Mouse (Mus musculus) layer of hippocampus, adult 2 months (tissue): ENCODE measurements around the gene Cdadc1. TPM values are rescaled to one million over a fixed set of nuclear protein-coding genes. Genes with fewer than 3 reads are reported as not detected.
A peak's percentile ranks its signal among the peaks of the same experiment; 100 is the strongest.
"Not testable (repeated sequence)": the region's sequence is repeated elsewhere in the genome, so short reads cannot be mapped to it uniquely, and the experiment has no call there.

Source experiments
- DNase-seq, 2 experiments: peaks; one replicate each; pipeline ENCODE4 v3.0.0; 2022; ENCODE audit warnings: low spot score in 2 of 2
- H3K27ac ChIP-seq: fragments of 200-600 bp; 2 replicates; pipeline ENCODE4 v1.8.1; 2022
- H3K4me3 ChIP-seq: fragments of 200-600 bp; 2 replicates; pipeline ENCODE4 v1.8.1; 2022; ENCODE audit warnings: mild to moderate bottlenecking
- CTCF ChIP-seq: fragments of 200-600 bp; conservative IDR thresholded peaks from 2 replicates; pipeline ENCODE4 v1.8.1; 2022; ENCODE audit warnings: antibody characterized with exemption, mild to moderate bottlenecking, moderate library complexity
- total RNA-seq, 2 experiments: library from RNA; stranded (reverse); gene quantifications; 2 replicates each; pipeline ENCODE4 v1.2.3; 2021

Cdadc1 gene
- total RNA-seq, 2 experiments from 2014 or later: 65.5 to 71.3 TPM

- H3K27ac ChIP-seq: no peak overlapping the region
- no peak overlapping the region for H3K4me3 ChIP-seq
- no peak for TF ChIP-seq CTCF
- no peak for DNase-seq
Measured at GRCm38 (mm10) chr14:59629308-59629707, 31.5 kb upstream of the Cdadc1 start.

- DNase-seq: no peak
- peak overlapping the region; percentile 4; the same call in 1 of the 2 replicates for H3K4me3 ChIP-seq
- no peak overlapping the region for H3K27ac ChIP-seq
- TF ChIP-seq CTCF: no peak
Measured at GRCm38 (mm10) chr14:59627823-59628222, 30.1 kb upstream of the Cdadc1 start.

GRCm38 (mm10) chr14:59627142-59627680 lies 29.5 kb upstream of the Cdadc1 start:
- H3K4me3 ChIP-seq: peak overlapping the region; percentile 4; the same call in 1 of the 2 replicates

GRCm38 (mm10) chr14:59626711-59627110 lies 29.0 kb upstream of the Cdadc1 start:
- Histone ChIP-seq H3K27ac (no peak overlapping the region), H3K4me3 (peak overlapping the region; percentile 55)
- TF ChIP-seq CTCF: no peak
- DNase-seq: no peak

More at GRCm38 (mm10) chr14:59627142-59627680, 29.5 kb upstream of the Cdadc1 start:
- no peak for TF ChIP-seq CTCF
- no peak overlapping the region for H3K27ac ChIP-seq
- DNase-seq: no peak

GRCm38 (mm10) chr14:59625806-59626364 lies 28.1 kb upstream of the Cdadc1 start:
- no peak for TF ChIP-seq CTCF
- Histone ChIP-seq H3K4me3 (peak overlapping the region; percentile 55), H3K27ac (peak overlapping the region; percentile 4; the same call in 1 of the 2 replicates)
- no peak for DNase-seq

- peak; percentile 63 for TF ChIP-seq CTCF
- Histone ChIP-seq H3K27ac (peak within 1 kb of the TSS; percentile 4; the same call in 1 of the 2 replicates), H3K4me3 (peak within 1 kb of the TSS; percentile 55)
- peak; percentile 46 to 53 for DNase-seq
Measured at GRCm38 (mm10) chr14:59625158-59625805, 27.5 kb upstream of the Cdadc1 start, which contains the start of gene Shisa2. Gene Shisa2, plus strand, starts transcription at chr14:59625308.

- no peak for TF ChIP-seq CTCF
- no peak overlapping the region for H3K27ac ChIP-seq
- DNase-seq: no peak
- H3K4me3 ChIP-seq: no peak overlapping the region
Measured at GRCm38 (mm10) chr14:59624326-59624885, 26.6 kb upstream of the Cdadc1 start.

- DNase-seq: no peak
- no peak overlapping the region for H3K27ac ChIP-seq
- H3K4me3 ChIP-seq: no peak overlapping the region
- TF ChIP-seq CTCF: no peak
Measured at GRCm38 (mm10) chr14:59616802-59617201, 19.0 kb upstream of the Cdadc1 start.

- H3K27ac ChIP-seq, H3K4me3 ChIP-seq, DNase-seq: not testable (repeated sequence)
Measured at GRCm38 (mm10) chr14:59614149-59614548, 16.4 kb upstream of the Cdadc1 start.

GRCm38 (mm10) chr14:59612920-59613625 lies 15.3 kb upstream of the Cdadc1 start:
- Histone ChIP-seq H3K27ac (no peak overlapping the region), H3K4me3 (no peak overlapping the region)
- TF ChIP-seq CTCF: peak; percentile 87
- peak in 1 of 2 experiments; percentile 74 for DNase-seq

- DNase-seq: no peak
- no peak for TF ChIP-seq CTCF
- H3K27ac ChIP-seq: no peak overlapping the region
- H3K4me3 ChIP-seq: no peak overlapping the region
Measured at GRCm38 (mm10) chr14:59607021-59607420, 9.3 kb upstream of the Cdadc1 start.

- Histone ChIP-seq H3K27ac (no peak overlapping the region), H3K4me3 (no peak overlapping the region)
- TF ChIP-seq CTCF: peak; percentile 89
- DNase-seq: peak in 1 of 2 experiments; percentile 79
Measured at GRCm38 (mm10) chr14:59605671-59606353, 8.1 kb upstream of the Cdadc1 start.
